Mouse (Mus musculus): ENCODE measurements around the gene Cer1. TPM values are rescaled to one million over a fixed set of nuclear protein-coding genes. Genes with fewer than 3 reads are reported as not detected.

The Cer1 gene
- polyA plus RNA-seq, 1 experiment from 2014 or later, result not detected

DNA sequence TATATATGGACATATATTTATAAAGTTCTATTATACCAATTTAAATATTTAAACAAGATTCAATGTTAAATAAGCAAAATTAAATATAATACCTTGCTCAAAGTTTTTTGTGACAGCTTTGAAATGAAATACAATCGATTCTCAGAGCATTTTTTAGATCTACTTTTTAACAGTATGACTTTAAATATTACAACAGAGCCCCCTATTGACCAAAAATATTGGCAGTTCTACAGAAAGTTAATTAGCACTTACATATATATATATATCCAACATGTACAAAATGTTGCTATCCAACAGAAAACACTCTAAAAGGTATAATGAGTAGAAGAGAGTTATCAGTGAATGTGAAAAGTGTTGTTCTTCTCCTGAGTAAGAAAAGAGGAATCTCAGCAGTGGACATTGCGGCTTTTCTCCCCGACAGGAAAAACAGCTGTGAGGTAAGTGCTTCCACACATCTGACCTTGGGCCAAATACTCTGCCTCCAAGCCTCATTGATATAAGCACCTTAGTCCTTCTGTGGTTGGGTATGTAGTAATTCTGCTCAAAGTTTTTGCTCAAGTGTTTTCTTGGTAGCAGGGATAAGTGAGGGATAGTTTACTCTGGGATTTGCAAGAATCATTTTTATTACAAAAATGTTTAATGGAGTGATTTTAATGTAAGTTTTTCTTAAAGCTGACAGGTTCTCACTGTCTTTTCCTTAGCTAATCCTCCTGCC, 47.3 kb downstream of the Cer1 start:
- Histone ChIP-seq H3K4me3 (ENCODE audit: low read depth, low read length) (no peak overlapping the region), H3K36me3 (replicated peaks; ENCODE audit: insufficient read depth, low read length) (peaks cover 23% of the 10 kb centered on the region), H3K4me2 (ENCODE audit: low read depth, low read length) (no peak overlapping the region), H3K9me3 (ENCODE audit: low read length) (no peaks in the 10 kb centered on the region), H3K27ac (ENCODE audit: low read depth) (no peak overlapping the region), H3K27me3 (ENCODE audit: insufficient read depth, low read length) (no peaks in the 10 kb centered on the region), H3K9ac (replicated peaks) (no peak overlapping the region), H3K4me1 (ENCODE audit: insufficient read depth) (no peaks in the 10 kb centered on the region)
- ATAC-seq (no peak), DNase-seq (no peak)
- no peak for TF ChIP-seq CTCF (IDR thresholded peaks at IDR 0.05; ENCODE audit: low read depth)
- TF ChIP-seq EP300 (IDR thresholded peaks at IDR 0.05; ENCODE audit: low read depth), result no peak
- 72% methylated on average over 3 of the region's 3 CpGs for WGBS (ENCODE audit: insufficient replicate concordance)

Other genes starting within 250 kb of the Cer1 start
- gene Nfib, start 179.4 kb downstream of the Cer1 start, polyA plus RNA-seq (2015; fragmentation: Nextera tagmentation; extraction: Ambion mirVana), result 7.7 and 8.3 TPM in 2 replicates
- gene Zdhhc21, start 25.2 kb downstream of the Cer1 start, polyA plus RNA-seq (2015; fragmentation: Nextera tagmentation; extraction: Ambion mirVana), result 2.6 and 2.7 TPM in 2 replicates
- 0.27 and 0.35 TPM in 2 replicates for gene Frem1, start 167.2 kb upstream of the Cer1 start, polyA plus RNA-seq (2015; fragmentation: Nextera tagmentation; extraction: Ambion mirVana)